In the genomic region with DNA sequence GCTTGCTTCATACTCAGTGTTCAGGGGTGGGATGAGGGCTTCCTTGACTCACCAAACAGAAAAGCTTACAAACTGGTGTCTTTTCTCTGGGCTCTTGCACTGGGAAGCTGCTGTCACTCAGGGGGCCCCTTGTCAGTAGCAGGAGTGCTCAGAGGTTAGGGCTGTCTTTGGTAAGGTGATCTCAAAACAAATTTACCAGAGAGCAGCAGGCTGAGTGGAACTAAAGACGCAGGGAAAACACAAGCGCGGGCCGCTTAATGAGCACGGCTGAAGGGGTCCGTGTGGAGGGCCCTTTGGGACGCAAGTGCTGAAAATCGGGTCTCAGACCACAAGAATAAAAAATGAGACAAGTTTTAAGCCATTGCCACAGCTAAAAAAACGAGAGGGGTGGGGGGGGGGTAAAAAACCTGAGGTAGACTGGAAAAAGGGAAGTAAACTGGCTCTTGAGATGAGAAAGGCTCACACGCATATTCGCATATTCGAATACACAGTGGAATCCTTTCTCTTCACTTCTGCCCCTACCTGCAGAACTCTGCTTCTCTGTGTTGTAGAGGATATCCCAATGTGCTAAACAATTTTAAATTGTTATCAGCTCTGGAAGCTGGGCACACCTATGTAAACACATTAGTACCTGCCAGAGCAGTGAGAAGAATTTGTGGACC, we compare ENCODE assay signal across 14 mouse cellular contexts. TPM values are rescaled to one million over a fixed set of nuclear protein-coding genes. Genes with fewer than 3 reads are reported as not detected.
DNase-seq lines count a peak whose midpoint lies in the region; ATAC-seq and TF ChIP-seq lines count a peak whose summit lies in the region.
"Had no signal": no experiment of that assay in that cellular context is flagged by ENCODE, and none has a peak within 500 bp of the region (broad histone marks: within the 10 kb centered on the region; RNA-seq: fewer than 3 reads in every experiment).

No protein-coding gene starts in this region.

- no peaks in the 10 kb centered on the region for H3K36me3 ChIP-seq in heart, embryonic 16.5 days (ENCODE audit: control insufficient read depth, insufficient read depth)
- H3K36me3 ChIP-seq in neural tube, embryonic 15.5 days, result no peaks in the 10 kb centered on the region
- no peaks in the 10 kb centered on the region for H3K36me3 ChIP-seq in myocyte (ENCODE audit: control insufficient read depth, insufficient read depth)

- no peak for TF ChIP-seq POLR2A in myocyte (IDR thresholded peaks at IDR 0.05; ENCODE audit: insufficient read length, low read depth)

- WGBS in heart, embryonic 16.5 days, result 32% methylated on average over 12 of the region's 12 CpGs
- WGBS in neural tube, embryonic 15.5 days, result 37% methylated on average over 12 of the region's 12 CpGs

- peaks cover 1% of the 10 kb centered on the region; the same call in 1 of the 2 replicates for H3K4me1 ChIP-seq in heart, embryonic 16.5 days (ENCODE audit: control insufficient read depth, insufficient read depth, low read length)
- no peaks in the 10 kb centered on the region for H3K4me1 ChIP-seq in neural tube, embryonic 15.5 days

- H3K27me3 ChIP-seq in heart, embryonic 16.5 days (ENCODE audit: control insufficient read depth, insufficient read depth, low read length), result no peaks in the 10 kb centered on the region
- no peaks in the 10 kb centered on the region for H3K27me3 ChIP-seq in neural tube, embryonic 15.5 days (replicated peaks)
- no peaks in the 10 kb centered on the region for H3K27me3 ChIP-seq in myocyte (ENCODE audit: control insufficient read depth, insufficient read depth, insufficient read length)

- no peak overlapping the region for H3K4me3 ChIP-seq in heart, embryonic 16.5 days (ENCODE audit: low read length)
- no peak overlapping the region for H3K4me3 ChIP-seq in neural tube, embryonic 15.5 days (replicated peaks)
- H3K4me3 ChIP-seq in myocyte, result peak overlapping the region; percentile 63

- intact Hi-C loops in heart, postnatal 14 days (cut with DNase I), result no loop called here

- no peaks in the 10 kb centered on the region for H3K9me3 ChIP-seq in heart, embryonic 16.5 days (replicated peaks; ENCODE audit: control insufficient read depth, low read length)
- no peaks in the 10 kb centered on the region for H3K9me3 ChIP-seq in neural tube, embryonic 15.5 days (replicated peaks)

- H3K27ac ChIP-seq in heart, embryonic 16.5 days (ENCODE audit: low read length), result no peak overlapping the region
- H3K27ac ChIP-seq in neural tube, embryonic 15.5 days (replicated peaks), result no peak overlapping the region

- peak; percentile 34 for DNase-seq in embryo, embryonic 10 days (ENCODE audit: low spot score)
- DNase-seq in embryo, embryonic 10.5 days (ENCODE audit: low spot score), result no peak
- DNase-seq in heart, postnatal 14 days, result no peak
- DNase-seq in neural tube, embryonic 10.5 days (ENCODE audit: extremely low spot score, low spot score), result peak; percentile 25
- DNase-seq in cerebellum, adult 9-10 months, result no peak
- DNase-seq: cerebellum, postnatal 14 days had no signal

- H3K9ac ChIP-seq in heart, embryonic 16.5 days (ENCODE audit: low read length), result 0 out of 2 replicates have a peak overlapping the region, but pooled peaks have one; percentile 15
- no peak overlapping the region for H3K9ac ChIP-seq in neural tube, embryonic 15.5 days (replicated peaks)

- H3K79me2 ChIP-seq in myocyte (ENCODE audit: control insufficient read depth, insufficient read depth), result peaks cover 57% of the 10 kb centered on the region

- no peak for ATAC-seq in heart, embryonic 16.5 days (replicated peaks; ENCODE audit: extremely low read depth, insufficient read depth, low FRiP score)
- no peak for ATAC-seq in neural tube, embryonic 15.5 days (ENCODE audit: low FRiP score)

- H3K4me2 ChIP-seq in heart, embryonic 16.5 days (ENCODE audit: low read depth, low read length), result no peak overlapping the region
- no peak overlapping the region for H3K4me2 ChIP-seq in neural tube, embryonic 15.5 days
- peak overlapping the region; percentile 75 for H3K4me2 ChIP-seq in myocyte (ENCODE audit: low read depth)

- H3ac ChIP-seq in myocyte (ENCODE audit: control insufficient read depth, insufficient read length), result no peak overlapping the region

TF ChIP-seq in myocyte, 11 proteins besides CTCF, POLR2A, EP300 and RAD21:
- TF ChIP-seq SRF (IDR thresholded peaks at IDR 0.05; ENCODE audit: control insufficient read depth, insufficient read length, low read depth) (no peak), TCF3 (IDR thresholded peaks at IDR 0.05; ENCODE audit: insufficient read length, low read depth) (no peak), TCF12 (IDR thresholded peaks at IDR 0.05; ENCODE audit: insufficient read depth, poor library complexity, severe bottlenecking) (no peak), REST (IDR thresholded peaks at IDR 0.05; ENCODE audit: insufficient read depth, insufficient read length) (no peak), CEBPB (IDR thresholded peaks at IDR 0.05; ENCODE audit: insufficient read depth, poor library complexity, severe bottlenecking) (no peak), MYOG (IDR thresholded peaks at IDR 0.05; ENCODE audit: control insufficient read depth in 1 of 3, insufficient read depth in 1 of 3, insufficient read length in 2 of 3, low read depth in 2 of 3) (no peak), MYOD1 (IDR thresholded peaks at IDR 0.05; ENCODE audit: control insufficient read depth in 1 of 3, insufficient read length in 2 of 3, low read depth in 2 of 3) (no peak), USF1 (IDR thresholded peaks at IDR 0.05; ENCODE audit: low read depth) (no peak), E2F4 (IDR thresholded peaks at IDR 0.05; ENCODE audit: insufficient read depth) (no peak), MAX (IDR thresholded peaks at IDR 0.05; ENCODE audit: low read depth) (no peak), POLR2AphosphoS2 (IDR thresholded peaks at IDR 0.05; ENCODE audit: insufficient read length, low read depth) (no peak)

RNA-seq across cellular contexts. Expression of a gene that starts 2.9 kb away (rescaled TPM):
- 0.09 and 0.17 TPM in 2 replicates for polyA plus RNA-seq in heart, embryonic 16.5 days (2015; fragmentation: Nextera tagmentation; extraction: Ambion mirVana)
- not detected for total RNA-seq in heart, postnatal 14 days (2021)
- polyA plus RNA-seq in neural tube, embryonic 15.5 days (2015; fragmentation: Nextera tagmentation; extraction: Ambion mirVana), result 0.74 and 1.1 TPM in 2 replicates
- polyA plus RNA-seq in myocyte (2012; fragmentation: generic; extraction: Trizol), result 10.2 TPM
- total RNA-seq: left cerebral cortex, postnatal 10 days; megakaryocyte, adult 5-6 weeks; MEL had no signal
- polyA plus RNA-seq: intestine, embryonic 14.5 days; large intestine, adult 2 months had no signal

RNA-seq across cellular contexts. Expression of a gene that starts 5.8 kb away (rescaled TPM):
- polyA plus RNA-seq in heart, embryonic 16.5 days (2015; fragmentation: Nextera tagmentation; extraction: Ambion mirVana), result 0.11 and 0.51 TPM in 2 replicates
- not detected for total RNA-seq in heart, postnatal 14 days (2021)
- polyA plus RNA-seq in neural tube, embryonic 15.5 days (2015; fragmentation: Nextera tagmentation; extraction: Ambion mirVana), result 0.75 and 0.84 TPM in 2 replicates
- 4.4 TPM for polyA plus RNA-seq in myocyte (2012; fragmentation: generic; extraction: Trizol)
- total RNA-seq: left cerebral cortex, postnatal 10 days; megakaryocyte, adult 5-6 weeks; MEL had no signal
- polyA plus RNA-seq: intestine, embryonic 14.5 days; large intestine, adult 2 months had no signal

Comparison
In these comparisons a context has a peak if more than half of its experiments do, and no peak if none do; other contexts are left out.
1. DNase-seq: peak in embryo, embryonic 10 days (single experiment) and neural tube, embryonic 10.5 days (single experiment); none in embryo, embryonic 10.5 days (single experiment), heart, postnatal 14 days (0 of 2) and cerebellum, adult 9-10 months (single experiment).